Mouse (Mus musculus) heart, adult 11 months (tissue): Measurements from ENCODE around the gene Gm17387.

Experiments
- DNase-seq: peaks from one replicate; pipeline ENCODE4 v3.0.0; 2022

The Gm17387 gene

GRCm38 (mm10) chr7:141028831-141029230, at the start of gene Gm17387:
Gm17387 (plus strand) TSS chr7:141029131.
- no peak for DNase-seq

GRCm38 (mm10) chr7:140981704-140982103, 47.2 kb upstream of the Gm17387 start:
- DNase-seq = peak; percentile 16

- DNase-seq = peak; percentile 61
These were observed 46.0 kb upstream of the Gm17387 start for GRCm38 (mm10) chr7:140982971-140983370.

DNA sequence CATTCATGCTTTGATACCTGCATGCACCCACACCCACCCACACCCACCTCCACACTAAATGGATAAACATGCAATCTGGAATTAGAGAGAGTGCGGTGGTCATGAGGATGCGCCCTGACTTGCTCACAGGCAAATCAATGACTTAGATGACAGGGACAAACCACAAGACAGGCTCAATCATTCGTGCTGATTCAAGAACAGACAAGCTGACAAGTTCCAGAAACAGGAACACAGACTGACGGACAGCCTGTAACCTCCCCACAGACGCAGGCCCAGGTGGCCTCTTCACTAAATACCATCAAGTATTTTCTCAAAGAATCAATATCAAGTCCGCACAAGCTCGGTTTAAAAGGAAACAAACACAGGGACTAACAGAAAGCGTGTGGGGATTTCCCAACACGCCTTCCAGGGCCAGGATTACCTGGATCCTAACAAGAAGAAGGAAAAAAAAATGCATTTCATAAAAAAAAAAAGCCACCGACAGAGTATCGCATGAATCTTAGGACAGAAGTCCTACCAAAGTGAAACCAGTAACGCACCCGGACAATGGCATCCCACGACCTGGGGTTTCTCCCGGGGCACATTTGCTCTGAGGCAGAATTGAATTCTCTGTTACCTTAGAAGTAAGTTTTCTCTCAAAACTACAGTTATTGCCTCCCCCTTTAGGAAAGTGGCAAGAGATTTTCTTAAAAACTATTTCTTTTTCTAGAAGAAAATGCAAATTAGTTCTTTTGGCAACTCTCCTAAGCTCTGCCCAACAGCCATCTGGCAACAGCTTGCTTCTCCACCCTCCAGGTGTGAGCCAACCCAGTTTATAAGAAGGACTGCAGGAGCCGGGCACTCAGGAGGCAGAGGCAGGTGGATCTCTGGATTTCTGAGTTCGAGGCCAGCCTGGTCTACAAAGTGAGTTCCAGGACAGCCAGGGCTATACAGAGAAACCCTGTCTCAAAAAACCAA, 41.5 kb upstream of the Gm17387 start:
- DNase-seq = peak; percentile 67

DNA sequence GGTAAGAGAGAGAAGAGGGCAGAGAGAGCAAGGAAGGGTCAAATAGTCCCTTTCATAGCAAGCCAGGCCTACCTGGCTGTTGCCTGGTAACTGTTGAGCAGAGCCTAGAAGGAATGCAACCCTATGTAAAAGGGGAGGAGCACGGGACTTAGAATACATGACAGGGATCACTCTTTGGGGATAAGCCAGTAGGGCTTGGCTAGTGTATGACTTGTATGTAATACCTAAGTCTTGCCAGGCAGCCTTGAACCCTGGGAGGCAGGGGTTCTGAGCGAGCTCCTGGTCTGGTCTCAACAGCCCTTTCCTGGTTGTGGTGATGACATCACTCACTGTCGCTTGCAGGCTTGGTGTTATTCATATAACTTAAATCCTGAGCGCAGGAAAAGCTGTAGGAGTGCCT, 39.9 kb upstream of the Gm17387 start:
- no peak for DNase-seq

GRCm38 (mm10) chr7:140990185-140990584, 38.7 kb upstream of the Gm17387 start:
- no peak for DNase-seq

GRCm38 (mm10) chr7:140990622-140991021, 38.3 kb upstream of the Gm17387 start:
- DNase-seq = no peak

DNA sequence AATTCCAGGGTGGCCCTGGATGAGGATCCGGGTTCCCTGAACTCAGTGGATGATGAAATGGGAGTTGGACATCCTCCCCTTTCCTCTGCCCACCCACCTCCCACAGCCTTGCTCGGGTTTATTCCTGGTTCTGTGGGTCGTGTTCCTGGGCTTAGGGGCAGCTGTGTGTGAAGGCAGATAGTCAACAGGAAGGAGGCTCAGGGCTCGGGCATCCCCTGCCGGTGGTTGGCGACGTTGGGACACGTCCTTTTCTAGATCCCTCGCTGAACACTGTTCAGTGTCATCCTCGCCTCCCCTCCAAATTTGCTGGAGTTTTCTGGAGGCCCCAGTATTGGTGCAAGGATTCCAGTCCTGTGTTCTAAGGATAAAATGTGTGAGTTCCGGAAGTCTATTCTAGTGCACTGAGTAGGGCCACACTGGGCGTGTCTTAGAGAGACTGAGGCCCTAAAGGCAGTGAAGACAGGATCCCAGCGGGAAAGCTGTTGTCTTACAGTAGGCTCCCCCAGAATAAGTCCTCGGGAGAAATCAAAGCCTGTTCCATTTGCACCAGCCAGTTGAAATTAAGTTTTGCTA, 37.7 kb upstream of the Gm17387 start:
- DNase-seq = no peak

- no peak for DNase-seq
These were observed 31.1 kb upstream of the Gm17387 start for GRCm38 (mm10) chr7:140997817-140998216.

DNA sequence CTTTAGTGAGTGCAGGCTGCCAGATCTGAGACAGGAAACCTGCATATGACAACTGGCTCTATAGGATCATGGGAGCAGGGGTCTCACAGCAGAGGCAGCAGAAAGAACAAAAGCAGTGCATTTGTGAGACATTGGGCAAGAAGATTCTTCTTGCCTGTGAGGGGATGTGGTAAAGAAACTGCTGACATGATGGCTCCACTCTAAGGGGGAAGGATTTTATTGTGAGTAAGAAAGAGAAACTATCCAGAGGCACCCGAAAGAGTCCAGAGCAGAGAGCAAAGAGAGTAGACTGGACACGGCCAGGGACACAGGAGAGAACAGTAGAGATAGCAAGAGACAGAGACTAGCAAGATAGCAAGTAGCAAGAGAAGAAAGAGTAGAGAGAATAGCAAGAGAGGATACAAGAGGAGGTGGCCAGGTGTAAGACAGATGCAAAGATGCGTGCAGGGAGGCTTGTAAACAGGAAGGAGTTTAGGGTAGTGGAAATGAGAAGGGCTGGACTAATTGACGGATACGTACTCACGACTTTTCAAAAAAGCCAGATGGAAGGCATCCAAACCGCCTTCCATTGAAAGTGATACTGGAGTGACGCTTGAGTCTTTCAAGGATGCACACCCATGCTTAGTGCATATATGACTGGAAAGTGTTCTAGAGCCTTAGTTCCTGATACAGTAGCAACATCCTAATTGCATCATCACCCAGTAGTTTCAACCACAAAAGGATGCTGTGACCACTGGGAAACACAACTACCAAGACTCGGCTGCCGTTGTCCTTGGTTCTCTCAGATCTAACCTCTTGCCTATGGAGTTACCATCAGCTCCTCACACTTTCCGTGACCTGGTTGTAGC, 29.9 kb upstream of the Gm17387 start:
- no peak for DNase-seq

- no peak for DNase-seq
These were observed 27.8 kb upstream of the Gm17387 start for GRCm38 (mm10) chr7:141000881-141001708.

GRCm38 (mm10) chr7:141003248-141004010, 25.5 kb upstream of the Gm17387 start:
- DNase-seq = no peak

- no peak for DNase-seq
These were observed 22.5 kb upstream of the Gm17387 start for GRCm38 (mm10) chr7:141006446-141006845.

- peak; percentile 91 for DNase-seq
These were observed 22.0 kb upstream of the Gm17387 start for GRCm38 (mm10) chr7:141006914-141007313.

DNA sequence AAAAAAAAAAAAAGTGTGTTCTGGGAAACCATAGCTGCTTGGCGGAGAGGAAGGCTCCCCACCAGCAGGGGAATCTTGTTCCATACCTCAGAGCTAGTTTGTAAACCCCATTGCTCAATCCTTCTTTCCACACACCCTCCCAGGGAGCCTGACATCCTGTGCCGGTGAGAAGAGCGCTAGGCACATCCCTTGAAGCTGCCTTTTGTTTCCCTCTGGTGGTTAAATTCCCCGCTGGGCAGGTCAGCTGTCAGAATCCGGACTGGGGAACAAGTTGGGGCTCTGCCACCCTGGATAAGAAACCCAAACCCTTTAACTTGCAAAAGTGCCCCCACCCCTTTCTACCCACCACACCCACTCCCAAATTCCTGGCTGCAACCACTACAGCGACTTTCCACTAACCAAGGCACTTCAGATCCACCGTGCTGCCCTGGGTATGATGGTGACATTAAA, 20.6 kb upstream of the Gm17387 start:
- peak; percentile 95 for DNase-seq

- peak; percentile 99 for DNase-seq
These were observed 19.8 kb upstream of the Gm17387 start for GRCm38 (mm10) chr7:141008938-141009660.

DNA sequence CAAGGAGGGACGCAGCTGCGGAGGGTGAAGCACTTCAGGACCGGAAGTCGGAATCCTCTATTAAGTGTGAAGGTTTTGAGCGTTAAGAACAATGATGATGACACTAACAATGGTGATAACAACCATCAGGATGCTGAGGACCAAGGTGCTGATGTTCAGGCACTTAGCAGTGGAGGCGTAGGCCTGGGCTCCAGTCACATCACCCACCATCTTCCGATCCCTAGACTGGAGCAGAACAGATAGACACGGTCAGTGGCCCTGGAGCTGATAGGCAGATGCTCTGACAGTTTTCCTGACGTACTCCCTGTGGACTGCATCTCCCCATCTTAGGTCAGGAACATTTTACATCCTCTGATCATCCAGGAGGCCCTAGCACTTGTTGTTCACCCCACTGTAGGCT, 19.3 kb upstream of the Gm17387 start:
- peak; percentile 92 for DNase-seq

DNA sequence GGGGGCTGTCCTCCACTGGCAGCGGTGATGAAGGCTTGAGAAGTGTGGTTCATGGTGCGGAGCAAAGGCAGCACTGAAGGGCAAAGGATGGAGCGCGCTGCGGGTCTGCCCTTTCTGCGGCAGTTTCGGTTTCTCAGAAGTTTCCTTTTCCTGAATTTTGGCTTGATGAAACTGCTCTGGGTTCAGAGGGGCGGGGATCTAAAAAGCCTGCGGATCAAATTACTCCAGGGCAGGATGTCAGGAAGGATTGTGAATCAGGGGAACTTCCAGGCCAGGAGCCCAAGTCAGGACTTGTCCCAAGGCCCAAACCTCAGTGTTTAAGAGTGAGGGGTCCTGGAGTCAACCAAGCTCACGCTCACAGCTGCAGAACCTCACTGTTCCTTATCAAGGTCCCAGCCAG, 18.3 kb upstream of the Gm17387 start, which contains the start of gene Ifitm3:
Gene Ifitm3 (minus strand): TSS at position 178 of the 400 bp plus-strand sequence.
- peak; percentile 98 for DNase-seq

- DNase-seq = no peak
These were observed 17.6 kb upstream of the Gm17387 start for GRCm38 (mm10) chr7:141011238-141011770.
